Mouse (Mus musculus) olfactory bulb, adult 2 months (tissue): ENCODE data around the gene Kcnmb1.

Experiments
- CTCF ChIP-seq: fragments of 200-500 bp; IDR thresholded peaks from 2 replicates; pipeline ENCODE4 v1.5.1; 2012; ENCODE audit warnings: low read depth, mild to moderate bottlenecking, low read length, moderate library complexity; ENCODE audit not compliant: insufficient read depth
- POLR2A ChIP-seq: fragments of 200-500 bp; IDR thresholded peaks from 2 replicates; pipeline ENCODE4 v1.6.1; 2012; ENCODE audit warnings: mild to moderate bottlenecking, low read depth, low read length, moderate library complexity; ENCODE audit not compliant: insufficient read depth

- TF ChIP-seq CTCF (no peak), POLR2A (no peak)
Observed at GRCm38 (mm10) chr11:33958713-33959112, 4.1 kb upstream of the Kcnmb1 start.
